Mouse (Mus musculus): Measurements from ENCODE around the gene Prmt7. TPM values are rescaled to one million over a fixed set of nuclear protein-coding genes. Genes with fewer than 3 reads are reported as not detected.

The Prmt7 gene
- total and polyA plus RNA-seq, 2 experiments from 2014 or later, result 50.9 to 71.3 TPM

- Histone ChIP-seq H3K4me2 (ENCODE audit: low read depth, low read length) (no peak overlapping the region), H3K27ac (no peak overlapping the region), H3K9me3 (ENCODE audit: low read length) (no peaks in the 10 kb centered on the region), H3K27me3 (ENCODE audit: insufficient read depth, low read length) (no peaks in the 10 kb centered on the region), H3K36me3 (ENCODE audit: insufficient read depth, low read length) (peaks cover 4% of the 10 kb centered on the region; the same call in 1 of the 2 replicates), H3K9ac (replicated peaks; ENCODE audit: low read length) (no peak overlapping the region), H3K4me1 (ENCODE audit: insufficient read depth, low read length) (peaks cover 21% of the 10 kb centered on the region), H3K4me3 (ENCODE audit: low read length) (no peak overlapping the region)
- DNase-seq (ENCODE audit: low spot score), result no peak
- 31% methylated on average over 5 of the region's 5 CpGs for WGBS
- no peak for ATAC-seq
- TF ChIP-seq CTCF (IDR thresholded peaks at IDR 0.05; ENCODE audit: low read depth), result no peak
Observed at GRCm38 (mm10) chr8:106268710-106269346, 58.1 kb downstream of the Prmt7 start.

GRCm38 (mm10) chr8:106270804-106271203, 60.1 kb downstream of the Prmt7 start:
- peak; percentile 83 for DNase-seq (ENCODE audit: low spot score)
- Histone ChIP-seq H3K9ac (replicated peaks; ENCODE audit: low read length) (0 out of 2 replicates have a peak overlapping the region, but pooled peaks have one; percentile 37), H3K4me2 (ENCODE audit: low read depth, low read length) (no peak overlapping the region)

GRCm38 (mm10) chr8:106271378-106271777, 60.6 kb downstream of the Prmt7 start:
- Histone ChIP-seq H3K36me3 (ENCODE audit: insufficient read depth, low read length) (no peaks in the 10 kb centered on the region), H3K9me3 (ENCODE audit: low read length) (no peaks in the 10 kb centered on the region), H3K4me3 (ENCODE audit: low read length) (no peak overlapping the region), H3K4me2 (ENCODE audit: low read depth, low read length) (no peak overlapping the region), H3K4me1 (ENCODE audit: insufficient read depth, low read length) (peaks cover 21% of the 10 kb centered on the region), H3K9ac (replicated peaks; ENCODE audit: low read length) (0 out of 2 replicates have a peak overlapping the region, but pooled peaks have one; percentile 7), H3K27me3 (ENCODE audit: insufficient read depth, low read length) (no peaks in the 10 kb centered on the region), H3K27ac (peak overlapping the region; percentile 74)
- no peak for TF ChIP-seq CTCF (IDR thresholded peaks at IDR 0.05; ENCODE audit: low read depth)
- DNase-seq (ENCODE audit: low spot score) (no peak), ATAC-seq (no peak)
- WGBS, result 44% methylated on average over 4 of the region's 4 CpGs

More at GRCm38 (mm10) chr8:106270804-106271203, 60.1 kb downstream of the Prmt7 start:
- Histone ChIP-seq H3K27ac (peak overlapping the region; percentile 74), H3K4me1 (ENCODE audit: insufficient read depth, low read length) (peaks cover 21% of the 10 kb centered on the region), H3K27me3 (ENCODE audit: insufficient read depth, low read length) (no peaks in the 10 kb centered on the region), H3K4me3 (ENCODE audit: low read length) (no peak overlapping the region), H3K36me3 (ENCODE audit: insufficient read depth, low read length) (no peaks in the 10 kb centered on the region), H3K9me3 (ENCODE audit: low read length) (no peaks in the 10 kb centered on the region)
- whole genome bisulfite sequencing, result 14% methylated on average over 5 of the region's 5 CpGs
- peak; percentile 64 for ATAC-seq
- no peak for TF ChIP-seq CTCF (IDR thresholded peaks at IDR 0.05; ENCODE audit: low read depth)

- Histone ChIP-seq H3K9me3 (ENCODE audit: low read length) (no peaks in the 10 kb centered on the region), H3K4me2 (ENCODE audit: low read depth, low read length) (no peak overlapping the region), H3K4me3 (ENCODE audit: low read length) (no peak overlapping the region), H3K36me3 (ENCODE audit: insufficient read depth, low read length) (no peaks in the 10 kb centered on the region), H3K9ac (replicated peaks; ENCODE audit: low read length) (no peak overlapping the region), H3K27me3 (ENCODE audit: insufficient read depth, low read length) (no peaks in the 10 kb centered on the region), H3K27ac (no peak overlapping the region), H3K4me1 (ENCODE audit: insufficient read depth, low read length) (peaks cover 21% of the 10 kb centered on the region)
- 84% methylated on average over 3 of the region's 3 CpGs for WGBS
- DNase-seq (ENCODE audit: low spot score) (no peak), ATAC-seq (no peak)
- TF ChIP-seq CTCF (IDR thresholded peaks at IDR 0.05; ENCODE audit: low read depth), result no peak
Observed at GRCm38 (mm10) chr8:106273468-106273867, 62.7 kb downstream of the Prmt7 start.

- no peak overlapping the region for H3K9ac ChIP-seq (replicated peaks; ENCODE audit: low read length)
- no peak overlapping the region for H3K4me2 ChIP-seq (ENCODE audit: low read depth, low read length)
- no peak overlapping the region for H3K27ac ChIP-seq
- no peak overlapping the region for H3K4me3 ChIP-seq (ENCODE audit: low read length)
- no peaks in the 10 kb centered on the region for H3K4me1 ChIP-seq (ENCODE audit: insufficient read depth, low read length)
- TF ChIP-seq CTCF (IDR thresholded peaks at IDR 0.05; ENCODE audit: low read depth), result no peak
- WGBS, result 94% methylated on average over 5 of the region's 5 CpGs
- DNase-seq (ENCODE audit: low spot score) (no peak), ATAC-seq (no peak)
- no peaks in the 10 kb centered on the region for H3K27me3 ChIP-seq (ENCODE audit: insufficient read depth, low read length)
- no peaks in the 10 kb centered on the region for H3K36me3 ChIP-seq (ENCODE audit: insufficient read depth, low read length)
- H3K9me3 ChIP-seq (ENCODE audit: low read length), result no peaks in the 10 kb centered on the region
Observed at GRCm38 (mm10) chr8:106276709-106277317, 66.1 kb downstream of the Prmt7 start.

- no peaks in the 10 kb centered on the region for H3K4me1 ChIP-seq (ENCODE audit: insufficient read depth, low read length)
- WGBS, result 82% methylated on average over 11 of the region's 11 CpGs
- no peaks in the 10 kb centered on the region for H3K9me3 ChIP-seq (ENCODE audit: low read length)
- DNase-seq (ENCODE audit: low spot score), result no peak
- H3K27me3 ChIP-seq (ENCODE audit: insufficient read depth, low read length), result no peaks in the 10 kb centered on the region
- TF ChIP-seq CTCF (IDR thresholded peaks at IDR 0.05; ENCODE audit: low read depth), result no peak
- no peak overlapping the region for H3K4me3 ChIP-seq (ENCODE audit: low read length)
- no peak overlapping the region for H3K4me2 ChIP-seq (ENCODE audit: low read depth, low read length)
- no peak overlapping the region for H3K9ac ChIP-seq (replicated peaks; ENCODE audit: low read length)
- no peak overlapping the region for H3K27ac ChIP-seq
- H3K36me3 ChIP-seq (ENCODE audit: insufficient read depth, low read length), result no peaks in the 10 kb centered on the region; the same call in 1 of the 2 replicates
- no peak for ATAC-seq
Observed at GRCm38 (mm10) chr8:106278367-106279042, 67.8 kb downstream of the Prmt7 start.
